Mouse (Mus musculus) C2C12 (cell line): ENCODE measurements around the gene 2900026A02Rik.
"Not testable (repeated sequence)": the region's sequence is repeated elsewhere in the genome, so short reads cannot be mapped to it uniquely, and the experiment has no call there.

Experiments
- CTCF ChIP-seq: IDR thresholded peaks from one replicate; pipeline ENCODE4 v1.5.1; 2011; ENCODE audit not compliant: control insufficient read depth, insufficient read depth, insufficient read length
- MYOG ChIP-seq: IDR thresholded peaks from one replicate; pipeline ENCODE4 v1.6.1; 2011; ENCODE audit not compliant: control insufficient read depth, insufficient read length; ENCODE audit errors: extremely low read depth
- USF1 ChIP-seq: IDR thresholded peaks from one replicate; pipeline ENCODE4 v1.6.1; 2011; ENCODE audit warnings: low read depth, mild to moderate bottlenecking, control low read depth, moderate library complexity

- TF ChIP-seq CTCF, USF1, MYOG: not testable (repeated sequence)
Observed at GRCm38 (mm10) chr5:113109651-113110050, 111.4 kb downstream of the 2900026A02Rik start.
